Mouse (Mus musculus): ENCODE data around the gene RPS10-NUDT3.

Gene RPS10-NUDT3

DNA sequence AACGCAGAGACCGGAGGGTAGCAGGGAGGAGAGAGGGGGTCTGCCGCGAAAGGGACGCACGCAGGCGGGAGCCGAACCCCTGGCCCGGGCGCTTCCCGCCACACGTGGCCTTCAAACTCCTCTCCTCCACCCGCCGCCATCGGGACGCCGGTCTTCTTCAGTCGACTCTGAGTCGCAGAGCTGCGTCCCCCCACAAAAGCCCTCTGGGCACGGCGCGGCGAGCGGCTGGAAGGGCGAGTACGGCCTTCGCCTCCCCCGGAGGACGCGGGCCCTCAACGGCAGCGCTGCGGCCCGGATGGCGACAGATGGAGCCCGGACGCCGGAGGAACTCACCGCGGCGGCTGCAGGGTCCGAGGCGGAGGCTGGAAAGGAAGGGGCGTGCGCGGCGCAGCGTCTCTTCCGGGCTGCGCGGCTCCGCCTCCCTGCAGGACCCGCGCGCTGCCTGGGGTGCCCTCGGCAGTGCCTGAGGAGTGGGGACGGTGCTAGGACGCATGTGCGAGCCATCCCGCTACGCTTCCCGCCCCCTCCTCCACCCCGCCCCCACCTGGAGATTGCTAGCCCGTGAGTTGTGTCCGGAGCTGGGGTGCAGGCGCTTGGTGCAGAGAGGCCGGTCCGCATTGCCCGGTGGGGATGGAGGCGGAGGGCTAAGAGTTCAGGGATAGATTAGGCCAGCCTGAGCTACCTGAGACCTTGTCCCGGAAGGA lies at the start of gene RPS10-NUDT3:
Gene RPS10-NUDT3, minus strand, starts transcription at position 352 of the 704 bp plus-strand sequence.
- peak; percentile 87 for DNase-seq (ENCODE audit: low spot score)

DNA sequence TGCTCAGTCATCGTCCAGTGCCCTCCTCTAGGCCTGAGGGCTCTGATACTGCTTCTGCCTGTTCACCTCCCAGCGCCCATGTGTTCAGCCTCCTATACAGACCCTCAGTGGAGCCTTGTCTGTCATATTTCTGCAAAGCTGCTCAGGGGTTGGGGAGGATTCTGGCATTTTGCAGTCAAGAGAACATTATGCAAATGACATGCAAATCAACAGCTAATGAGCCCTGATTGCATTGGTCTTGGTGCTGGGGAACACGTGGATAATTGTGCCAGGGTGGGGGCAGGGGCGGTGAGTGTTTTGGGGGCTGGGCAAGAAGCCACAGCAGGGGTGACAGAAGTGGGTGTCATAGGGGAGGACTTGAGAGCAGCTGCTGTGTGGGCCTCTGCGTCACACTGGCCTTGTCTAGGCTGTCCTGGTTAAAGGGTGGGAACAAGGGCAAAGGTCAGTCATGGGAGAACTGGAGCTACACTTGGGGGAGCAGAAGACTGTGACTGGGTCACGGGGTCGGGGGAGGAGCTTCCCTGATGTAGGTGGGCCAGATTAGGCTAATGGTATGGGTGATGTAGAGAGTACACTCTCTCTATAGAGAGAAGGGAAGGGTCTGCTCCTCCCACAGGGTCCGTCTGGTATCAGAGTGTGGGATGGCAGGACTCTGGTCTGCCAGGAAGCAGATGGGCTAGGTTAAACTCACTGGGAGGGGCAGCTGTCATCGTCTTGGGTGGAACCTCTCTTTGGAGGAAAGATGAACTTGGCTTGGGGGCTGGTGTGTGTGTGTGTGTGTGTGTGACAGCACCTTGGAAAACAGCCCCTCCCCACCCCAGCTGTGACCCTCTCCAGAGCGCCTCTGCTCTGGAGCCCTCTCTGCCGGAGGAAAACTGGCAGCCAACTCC lies 44.1 kb upstream of the RPS10-NUDT3 start:
- DNase-seq (ENCODE audit: low spot score), result no peak

DNA sequence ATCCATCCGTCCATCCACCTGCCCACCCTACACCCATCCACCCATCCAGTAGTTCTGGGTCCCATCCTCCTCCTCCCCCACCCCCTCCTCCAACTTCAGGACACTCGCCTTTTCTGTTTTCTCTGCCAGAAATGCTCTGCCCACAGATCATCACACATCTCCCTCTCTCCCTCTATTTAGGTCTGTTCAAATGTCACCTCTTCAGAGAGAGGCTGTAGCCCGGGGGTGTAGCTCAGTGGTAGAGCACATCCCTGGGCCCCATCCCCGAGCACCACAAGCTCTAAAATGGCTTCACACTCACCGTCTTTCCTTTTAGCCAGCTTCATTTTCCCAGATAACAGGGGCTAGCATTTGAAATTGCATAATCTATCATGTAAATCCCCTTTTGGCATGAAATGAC lies 42.7 kb upstream of the RPS10-NUDT3 start:
- no peak for DNase-seq (ENCODE audit: low spot score)

DNA sequence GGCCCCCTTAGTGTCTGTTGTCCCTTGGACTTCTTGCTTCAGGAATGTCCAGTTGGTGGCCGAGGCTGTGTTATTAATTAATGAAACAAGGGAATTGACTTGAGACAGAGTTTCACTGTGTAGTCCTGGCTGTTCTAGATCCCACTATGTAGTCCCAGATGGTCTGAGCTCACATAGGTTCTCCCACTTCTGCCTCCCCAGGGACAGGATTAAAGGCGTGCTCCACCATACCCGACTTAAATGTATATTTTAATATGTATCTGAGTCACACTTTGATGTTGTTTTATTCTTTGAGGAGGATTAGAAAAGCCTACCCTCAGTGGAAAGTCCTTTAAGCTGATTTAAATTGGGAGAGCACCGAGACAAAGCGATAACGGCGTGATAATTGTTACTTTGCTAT lies 41.2 kb upstream of the RPS10-NUDT3 start:
- DNase-seq (ENCODE audit: low spot score), result no peak

DNA sequence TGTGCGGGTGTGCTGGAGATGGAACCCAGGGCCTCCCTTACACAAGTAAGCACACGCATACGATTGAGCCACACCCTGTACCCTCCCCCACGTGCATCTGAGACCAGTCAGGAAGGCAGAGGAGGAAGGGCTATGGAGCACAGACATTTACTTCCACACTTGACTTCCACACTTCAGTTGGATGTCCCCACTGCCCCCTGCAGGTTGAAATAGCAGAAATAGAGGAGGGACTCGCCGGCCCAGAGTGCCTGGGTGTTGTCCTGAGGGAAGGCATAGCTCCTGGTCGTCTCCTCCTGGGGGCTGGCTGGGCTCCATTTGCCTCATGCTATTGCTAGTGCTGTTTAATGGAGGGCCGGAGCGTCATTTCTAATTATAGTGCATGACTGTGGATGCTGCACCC lies 40.4 kb upstream of the RPS10-NUDT3 start:
- no peak for DNase-seq (ENCODE audit: low spot score)

DNA sequence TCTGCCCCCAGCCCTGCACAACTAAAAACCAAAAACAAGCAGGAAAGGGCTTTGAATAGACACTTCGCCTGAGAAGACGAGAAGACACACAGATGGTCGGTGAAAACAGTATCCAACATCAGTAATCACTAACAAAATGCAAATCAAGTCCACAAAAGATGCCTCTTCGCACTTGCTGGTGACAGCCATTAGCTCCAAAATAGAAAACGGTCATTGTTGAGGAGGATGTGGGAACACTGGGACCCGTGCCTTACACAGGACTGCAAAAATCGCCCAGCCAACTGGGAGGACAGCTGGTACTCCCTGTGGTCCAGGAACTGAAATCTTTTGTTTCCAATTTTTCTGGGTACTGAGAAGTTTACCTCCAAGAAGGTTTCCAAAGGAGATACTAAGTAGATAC lies 38.9 kb upstream of the RPS10-NUDT3 start:
- DNase-seq (ENCODE audit: low spot score), result no peak

DNA sequence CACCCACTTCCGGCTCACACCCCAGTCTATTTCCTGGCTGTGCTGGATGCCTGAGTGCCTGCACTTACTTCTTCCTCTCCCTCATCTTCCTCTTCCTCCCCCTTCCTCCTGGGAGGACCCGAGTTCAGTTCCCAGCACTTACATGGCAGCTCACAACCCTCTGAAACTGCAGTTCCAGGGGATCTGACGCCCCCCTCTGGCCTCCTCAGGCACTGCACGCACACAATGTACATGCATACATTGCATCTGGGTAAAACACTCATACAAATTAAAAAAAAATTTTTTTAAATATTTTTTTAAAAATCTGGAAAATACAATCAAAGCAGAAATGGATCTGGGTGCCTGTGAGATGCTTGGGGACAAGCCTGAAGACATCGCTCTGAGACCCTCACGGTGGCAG lies 36.7 kb upstream of the RPS10-NUDT3 start:
- DNase-seq (ENCODE audit: low spot score), result no peak

DNA sequence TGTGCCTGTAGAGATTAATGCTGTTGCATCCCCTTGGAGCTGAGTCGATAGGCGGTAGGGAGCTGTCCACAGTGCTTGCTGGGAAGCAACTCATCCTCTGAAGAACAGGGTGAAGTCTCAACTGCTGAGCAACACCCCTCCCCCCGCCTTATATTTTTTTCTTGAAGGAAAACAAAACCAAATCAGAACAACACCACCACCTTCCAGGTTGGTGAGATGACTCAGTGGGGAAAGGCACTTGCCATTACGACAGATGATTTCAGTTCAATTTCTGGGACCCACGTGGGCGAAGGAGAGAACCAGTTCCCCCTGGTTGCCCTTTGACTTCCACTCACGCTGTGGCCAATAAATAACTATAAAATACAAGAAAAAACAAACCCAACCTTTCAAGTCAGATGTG lies 23.7 kb upstream of the RPS10-NUDT3 start:
- DNase-seq (ENCODE audit: low spot score), result no peak

DNA sequence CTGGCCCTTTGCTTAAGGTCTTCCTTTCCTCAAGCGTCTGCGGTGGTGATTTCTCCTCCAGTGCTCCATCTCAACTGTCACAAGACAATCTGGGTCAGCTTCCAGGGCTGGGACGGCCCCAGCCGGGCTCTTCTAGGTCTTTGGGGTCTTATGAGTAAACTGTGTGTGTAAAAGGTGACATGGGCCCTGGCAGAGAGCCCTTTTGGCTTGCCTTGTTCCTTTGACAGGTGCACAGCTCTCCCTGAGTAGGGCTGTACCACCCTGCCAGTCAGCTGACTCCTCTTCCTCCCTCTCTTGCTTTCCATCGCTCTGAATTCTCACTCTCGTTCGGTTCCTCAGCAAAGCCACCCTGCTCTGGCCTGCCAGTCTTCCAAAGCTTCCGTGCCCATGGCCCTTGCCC lies 22.1 kb upstream of the RPS10-NUDT3 start:
- no peak for DNase-seq (ENCODE audit: low spot score)

DNA sequence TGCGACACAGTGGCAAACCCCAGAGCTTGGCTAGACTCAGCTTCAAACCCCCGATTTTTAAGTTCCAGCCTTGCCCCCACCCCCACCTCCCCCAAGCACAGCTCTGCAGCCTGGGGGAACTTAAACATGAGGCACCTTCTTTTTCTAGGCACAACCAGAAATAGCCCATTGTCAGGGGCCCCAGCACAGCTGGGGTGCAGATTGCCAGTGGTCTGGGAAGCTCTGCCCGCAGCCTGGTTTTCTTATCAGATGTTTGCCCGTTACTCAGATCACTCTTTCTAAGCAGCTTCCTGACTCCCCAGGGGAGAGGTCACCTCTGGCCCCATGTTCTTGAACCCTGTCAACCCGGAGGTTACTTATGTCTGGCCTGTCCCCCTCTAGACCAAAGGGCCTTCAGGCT lies 21.4 kb upstream of the RPS10-NUDT3 start:
- no peak for DNase-seq (ENCODE audit: low spot score)

DNA sequence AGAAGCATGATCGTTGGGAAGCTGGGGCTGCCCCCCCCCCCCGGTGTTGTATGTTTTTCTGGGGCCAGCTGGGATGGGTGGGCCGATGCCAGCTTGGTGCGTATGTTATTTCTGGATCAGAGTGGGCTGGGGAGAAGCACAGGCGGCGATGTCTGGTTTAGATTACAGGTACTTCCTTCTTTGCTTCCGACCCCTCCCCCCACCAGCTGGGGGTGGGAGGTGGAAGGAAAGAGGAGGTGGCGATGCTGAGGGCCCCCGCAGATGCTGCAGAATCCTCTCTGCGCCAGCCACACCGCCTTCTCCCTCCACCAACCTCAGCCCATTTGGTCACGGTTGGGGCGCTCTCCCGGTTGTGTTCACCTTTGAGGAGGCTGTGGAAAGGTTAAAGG lies 21.0 kb upstream of the RPS10-NUDT3 start:
- peak; percentile 50 for DNase-seq (ENCODE audit: low spot score)

DNA sequence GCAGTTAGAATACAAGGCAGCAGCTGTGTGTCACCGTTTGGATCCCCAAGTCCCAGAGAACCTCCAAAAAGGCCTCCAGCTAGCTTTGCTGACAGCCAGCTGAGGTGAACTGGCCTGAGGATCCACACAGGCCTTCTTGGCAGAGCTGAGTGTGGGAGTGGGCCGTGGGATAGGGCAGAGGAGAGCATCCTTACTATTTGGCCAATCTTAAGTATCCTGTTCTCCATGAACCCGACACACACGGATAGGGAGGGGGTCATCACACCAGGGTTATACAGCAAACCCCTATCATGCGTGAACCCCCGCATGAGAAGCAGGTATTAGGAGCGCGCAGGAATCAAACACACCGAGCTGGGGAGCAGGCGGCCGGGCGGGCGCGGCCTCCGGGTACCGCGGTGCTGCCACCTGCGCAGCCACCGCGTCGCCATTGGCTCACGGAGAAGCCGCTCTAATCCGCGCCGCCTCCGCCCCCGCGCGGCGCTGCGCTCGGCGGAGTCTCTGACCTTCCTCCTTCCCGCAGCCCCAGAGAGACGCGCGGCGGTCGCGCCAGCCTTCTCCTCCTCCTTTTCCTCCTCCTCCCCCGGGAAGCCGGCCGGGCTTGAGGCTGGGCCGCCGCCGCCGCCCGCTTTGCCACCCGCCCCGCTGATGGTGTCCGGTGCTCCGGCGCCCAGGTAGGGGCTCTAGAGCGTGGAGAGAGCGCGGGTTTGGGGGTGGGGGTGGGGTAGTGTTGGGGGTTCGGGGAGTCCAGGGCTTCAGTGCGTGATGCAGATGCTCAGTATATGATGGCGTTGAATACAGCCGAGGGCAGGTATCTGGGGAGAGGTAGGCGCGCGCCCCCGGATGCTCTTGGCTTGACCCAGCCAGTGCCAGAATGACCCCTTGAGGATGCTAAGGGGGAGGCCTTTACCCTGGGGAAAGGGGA lies 20.3 kb upstream of the RPS10-NUDT3 start, which contains the start of gene Pacsin1:
Gene Pacsin1, plus strand, starts transcription at position 421 of the 922 bp plus-strand sequence.
- DNase-seq (ENCODE audit: low spot score), result peak; percentile 63

DNA sequence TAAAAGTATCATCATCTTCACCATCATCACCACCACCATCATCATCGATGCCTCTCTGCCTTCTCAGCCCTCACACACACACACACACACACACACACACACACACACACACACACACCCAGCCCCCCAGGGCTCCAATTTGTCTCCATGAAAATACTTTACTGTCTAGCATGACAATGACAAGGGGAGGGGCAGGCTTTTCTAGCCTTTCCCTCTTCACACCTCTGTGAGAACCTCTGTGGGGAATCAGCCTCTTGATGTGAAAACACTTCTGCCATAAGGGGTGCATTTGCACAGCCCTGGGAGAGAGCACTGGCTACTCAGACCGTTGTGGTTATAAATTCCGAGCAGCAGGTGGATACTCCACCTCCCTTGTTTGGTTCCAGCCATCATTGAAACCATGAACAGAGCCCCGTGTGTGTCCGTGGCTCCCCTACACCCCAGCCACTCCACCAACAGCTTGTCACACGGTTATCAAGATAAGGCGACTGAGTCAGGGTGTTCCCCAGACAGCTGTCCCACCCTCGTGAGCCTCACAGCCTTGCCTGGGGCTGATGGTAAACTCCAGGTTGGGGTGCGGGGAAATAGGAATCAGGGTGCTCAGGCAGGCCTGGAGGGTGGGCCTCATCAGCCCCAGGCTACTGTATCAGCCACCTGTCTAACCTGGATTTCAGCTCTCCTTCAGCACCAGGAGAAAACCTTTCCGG lies 18.4 kb upstream of the RPS10-NUDT3 start:
- DNase-seq (ENCODE audit: low spot score), result no peak

DNA sequence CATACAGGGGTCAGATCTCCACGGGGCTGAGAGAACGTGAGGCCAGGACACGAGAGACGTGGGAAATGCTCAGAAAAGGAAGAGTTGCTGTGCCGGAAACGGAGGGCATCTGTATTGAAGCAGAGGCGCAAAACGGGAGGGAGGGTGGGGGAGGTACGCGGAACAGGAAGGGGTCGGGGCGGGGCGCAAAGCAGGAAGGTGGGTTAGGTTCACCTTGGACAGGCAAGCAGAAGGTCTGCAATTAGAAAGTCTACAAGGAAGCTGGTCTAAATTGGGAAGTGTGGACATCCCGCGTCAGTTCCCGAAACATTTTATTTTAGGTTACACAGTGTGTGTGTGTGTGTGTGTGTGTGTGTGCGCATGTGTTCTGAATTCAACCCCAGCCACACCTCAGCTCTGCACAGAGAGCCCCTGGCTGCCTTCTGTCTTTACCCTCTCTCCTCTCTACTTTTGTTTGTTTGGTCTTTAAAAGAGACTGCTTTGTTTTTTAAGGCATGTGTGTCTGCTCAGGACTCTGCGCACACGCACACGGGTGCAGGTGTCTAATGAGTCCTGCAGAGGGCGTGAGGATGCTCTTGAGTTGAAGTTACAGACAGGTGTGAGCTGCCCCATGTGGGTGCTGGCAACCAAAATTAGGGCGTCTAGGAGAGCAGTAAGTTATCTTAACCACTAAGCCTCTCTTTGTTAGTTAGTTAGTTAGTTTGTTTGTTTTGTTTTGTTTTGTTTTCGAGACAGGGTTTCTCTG lies 17.2 kb upstream of the RPS10-NUDT3 start:
- DNase-seq (ENCODE audit: low spot score), result peak; percentile 32

DNA sequence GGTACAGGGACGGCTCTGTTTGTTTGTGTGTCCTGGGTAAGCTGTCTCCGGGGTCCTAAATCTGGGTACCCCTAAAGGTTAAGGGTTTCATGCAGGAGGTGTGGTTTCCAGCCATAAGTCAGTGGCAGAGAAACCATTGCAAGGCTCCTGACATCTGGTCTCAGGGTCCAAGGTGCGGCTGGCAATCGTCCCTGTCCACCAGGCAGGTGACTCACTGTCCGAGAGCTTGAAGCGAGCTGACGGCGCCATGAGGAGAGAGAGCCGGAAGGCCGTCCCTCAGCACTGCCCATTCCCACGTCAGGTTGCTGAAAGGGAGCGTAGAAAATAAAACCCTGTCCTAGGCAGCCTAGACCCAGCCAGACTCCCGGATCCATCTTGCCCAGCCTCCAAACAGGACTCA lies 15.6 kb upstream of the RPS10-NUDT3 start:
- no peak for DNase-seq (ENCODE audit: low spot score)

DNA sequence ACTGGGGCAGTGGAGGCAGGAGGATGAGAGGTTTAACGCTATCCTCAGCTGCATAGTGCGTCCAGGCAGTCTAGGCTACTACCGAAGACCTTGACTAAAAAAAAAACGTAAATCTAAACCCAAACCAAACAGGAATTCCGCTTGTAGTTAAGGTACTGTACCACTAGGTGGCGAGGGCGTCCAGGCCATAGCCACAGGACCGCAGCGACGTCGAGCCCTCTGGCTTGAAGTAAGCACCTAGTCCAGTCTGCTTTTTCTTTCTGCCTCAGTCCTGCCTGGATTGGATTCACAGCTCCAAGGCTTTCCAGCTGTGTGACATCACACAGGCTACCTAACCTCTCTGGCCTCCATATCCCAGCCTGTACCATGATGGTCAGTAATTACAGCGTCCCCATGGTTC lies 15.1 kb upstream of the RPS10-NUDT3 start:
- DNase-seq (ENCODE audit: low spot score), result peak; percentile 77

DNA sequence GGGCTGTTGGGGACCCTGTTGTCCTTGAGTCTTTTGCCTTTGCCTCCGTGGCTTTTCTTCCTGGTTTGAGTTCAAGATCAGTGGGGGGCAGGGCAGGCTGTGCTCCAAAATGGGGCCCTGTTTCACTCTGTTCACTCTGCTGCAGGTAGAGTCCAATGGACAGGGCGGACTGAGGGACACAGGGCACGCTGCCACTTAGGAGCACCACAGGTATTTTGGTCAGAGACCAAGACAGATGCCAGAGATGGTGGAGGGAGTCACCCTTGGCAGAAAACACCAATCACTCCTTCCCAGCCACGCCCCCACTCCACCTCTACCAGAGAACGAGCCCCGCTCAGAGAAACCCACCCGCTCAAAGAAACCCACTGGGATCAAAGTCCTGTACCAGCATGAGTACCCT lies 10.8 kb upstream of the RPS10-NUDT3 start:
- no peak for DNase-seq (ENCODE audit: low spot score)

DNA sequence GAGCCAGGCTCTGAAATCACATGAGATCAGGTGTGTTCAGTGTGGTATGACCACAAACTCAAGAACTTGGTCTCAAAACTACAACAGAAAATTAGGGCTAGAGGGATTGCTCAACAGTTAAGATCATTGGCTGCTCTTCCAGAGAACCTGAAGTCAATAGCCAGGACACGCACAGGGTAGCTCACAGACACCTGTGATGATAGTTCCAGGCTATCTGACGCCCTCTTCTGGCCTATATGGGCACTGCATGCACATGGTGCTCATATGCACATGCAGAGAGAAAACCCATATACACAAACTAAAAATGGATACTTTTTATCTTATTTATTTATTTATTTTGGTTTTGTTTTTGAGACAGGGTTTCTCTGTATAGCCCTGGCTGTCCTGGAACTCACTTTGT lies 9.6 kb upstream of the RPS10-NUDT3 start:
- DNase-seq (ENCODE audit: low spot score), result no peak

DNA sequence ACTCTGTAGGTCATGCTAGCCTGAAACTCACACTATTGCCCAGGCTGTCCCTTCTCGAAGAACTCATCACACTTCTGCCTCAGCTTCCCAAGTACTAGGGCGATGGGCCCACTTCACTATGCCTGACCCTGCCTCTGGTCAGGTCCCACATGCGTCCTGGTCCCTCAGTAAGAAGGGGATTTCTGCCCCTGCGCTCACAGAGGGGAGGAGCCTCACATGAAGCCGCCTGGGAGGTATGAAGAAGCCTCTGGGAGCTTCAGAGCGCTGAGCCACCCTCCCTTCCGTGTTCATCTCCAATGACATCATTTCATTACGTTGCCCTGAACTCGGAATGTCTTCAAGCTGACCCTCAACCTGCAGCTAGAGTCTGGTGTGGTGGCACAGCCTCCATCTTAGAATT lies 8.7 kb upstream of the RPS10-NUDT3 start:
- no peak for DNase-seq (ENCODE audit: low spot score)

DNA sequence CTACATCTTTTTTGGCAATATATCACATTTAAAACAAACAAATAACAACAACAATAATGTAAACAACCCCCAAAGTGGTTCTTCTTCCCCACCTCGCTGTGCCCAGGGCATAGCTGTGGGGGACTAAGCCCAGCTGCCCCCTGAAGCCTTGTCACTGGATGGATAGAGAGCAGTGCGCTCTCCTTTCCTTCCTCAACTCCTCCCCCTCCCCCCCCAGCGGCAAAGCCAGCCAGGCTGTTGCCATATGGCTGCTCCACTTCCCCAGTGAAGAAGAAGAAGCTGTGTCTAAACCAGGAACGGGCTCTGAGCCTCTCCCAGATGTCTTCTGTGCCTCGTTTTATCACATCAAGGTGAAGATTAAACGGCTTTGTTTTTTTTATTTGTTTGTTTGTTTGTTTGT lies 8.1 kb upstream of the RPS10-NUDT3 start:
- no peak for DNase-seq (ENCODE audit: low spot score)

DNA sequence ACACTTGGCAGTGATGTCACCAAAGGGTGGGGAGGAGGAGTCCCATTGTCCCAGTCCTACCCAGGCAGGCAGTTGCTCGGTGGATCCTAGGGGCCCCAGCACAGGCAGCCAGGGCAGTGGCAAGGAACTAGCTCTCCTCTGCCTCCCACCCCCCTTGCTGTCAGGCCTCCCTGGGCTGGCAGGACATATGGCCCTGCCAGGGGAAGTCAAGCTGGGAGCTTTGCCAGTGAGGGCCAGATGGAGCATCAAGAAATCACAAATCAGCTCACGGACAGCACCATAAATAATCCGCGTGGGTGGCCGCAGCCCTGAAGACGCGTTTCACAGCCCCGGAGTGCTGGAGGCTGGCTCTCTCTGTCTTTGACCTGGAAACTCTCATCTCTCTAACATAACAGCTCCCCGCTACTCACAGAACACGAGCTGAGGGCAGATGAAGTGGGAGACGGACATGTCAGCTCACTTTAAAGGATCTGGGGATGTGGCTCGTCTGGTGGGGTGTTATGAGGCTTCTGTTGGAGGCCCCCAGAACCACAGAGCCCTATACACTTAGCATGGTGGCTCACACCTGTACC lies 7.6 kb upstream of the RPS10-NUDT3 start:
- DNase-seq (ENCODE audit: low spot score), result no peak

Measured in T-cell, adult 2 months (primary cell).